Mouse (Mus musculus): ENCODE data around the gene Olfr508. TPM values are rescaled to one million over a fixed set of nuclear protein-coding genes. Genes with fewer than 3 reads are reported as not detected.
"Not testable (repeated sequence)": the region's sequence is repeated elsewhere in the genome, so short reads cannot be mapped to it uniquely, and the experiment has no call there.

Olfr508 gene
- polyA plus RNA-seq (2014; fragmentation: Nextera tagmentation; extraction: Ambion mirVana), result not detected in 2 replicates

- Histone ChIP-seq H3K4me2 (replicated peaks) (no peak within 1 kb of the TSS), H3K27ac (no peak within 1 kb of the TSS), H3K27me3 (ENCODE audit: control insufficient read depth, insufficient read depth, low read length) (no peaks in the 10 kb centered on the region), H3K36me3 (replicated peaks; ENCODE audit: control insufficient read depth, insufficient read depth) (no peaks in the 10 kb centered on the region), H3K4me1 (replicated peaks; ENCODE audit: control insufficient read depth, insufficient read depth, low read length) (no peaks in the 10 kb centered on the region), H3K4me3 (replicated peaks; ENCODE audit: low read length) (no peak within 1 kb of the TSS), H3K9me3 (ENCODE audit: control insufficient read depth, low read length) (no peaks in the 10 kb centered on the region), H3K9ac (no peak within 1 kb of the TSS)
- ATAC-seq (ENCODE audit: low FRiP score), result no peak
- DNase-seq (ENCODE audit: low spot score), result no peak
- 87% methylated on average over 3 of the region's 3 CpGs for WGBS
These were observed at the start of gene Olfr508 for GRCm38 (mm10) chr7:108629694-108630093. Gene Olfr508, plus strand, starts transcription at chr7:108629994.

- H3K4me3 ChIP-seq (replicated peaks; ENCODE audit: low read length), result no peak overlapping the region
- no peak for DNase-seq (ENCODE audit: low spot score)
- H3K9me3 ChIP-seq (ENCODE audit: control insufficient read depth, low read length), result no peaks in the 10 kb centered on the region
- H3K36me3 ChIP-seq (replicated peaks; ENCODE audit: control insufficient read depth, insufficient read depth), result no peaks in the 10 kb centered on the region
- ATAC-seq (ENCODE audit: low FRiP score), result no peak
- H3K9ac ChIP-seq, result no peak overlapping the region
- WGBS, result 89% methylated on average over 1 of the region's 1 CpGs
- no peaks in the 10 kb centered on the region for H3K27me3 ChIP-seq (ENCODE audit: control insufficient read depth, insufficient read depth, low read length)
- H3K4me2 ChIP-seq (replicated peaks), result no peak overlapping the region
- no peaks in the 10 kb centered on the region for H3K4me1 ChIP-seq (replicated peaks; ENCODE audit: control insufficient read depth, insufficient read depth, low read length)
- H3K27ac ChIP-seq, result no peak overlapping the region
These were observed 40.0 kb upstream of the Olfr508 start for GRCm38 (mm10) chr7:108589797-108590196.

GRCm38 (mm10) chr7:108601916-108602315, 27.9 kb upstream of the Olfr508 start:
- H3K36me3 ChIP-seq (replicated peaks; ENCODE audit: control insufficient read depth, insufficient read depth); H3K27ac ChIP-seq; H3K4me2 ChIP-seq (replicated peaks); DNase-seq (ENCODE audit: low spot score); H3K9me3 ChIP-seq (ENCODE audit: control insufficient read depth, low read length); H3K4me3 ChIP-seq (replicated peaks; ENCODE audit: low read length); ATAC-seq (ENCODE audit: low FRiP score); H3K9ac ChIP-seq; H3K27me3 ChIP-seq (ENCODE audit: control insufficient read depth, insufficient read depth, low read length); H3K4me1 ChIP-seq (replicated peaks; ENCODE audit: control insufficient read depth, insufficient read depth, low read length): not testable (repeated sequence)
- WGBS, result 80% methylated on average over 3 of the region's 3 CpGs

GRCm38 (mm10) chr7:108610487-108610886, 19.3 kb upstream of the Olfr508 start, which contains the start of gene Olfr506:
Gene Olfr506, plus strand, starts transcription at chr7:108610787.
- Histone ChIP-seq H3K4me2 (replicated peaks) (no peak within 1 kb of the TSS), H3K27me3 (ENCODE audit: control insufficient read depth, insufficient read depth, low read length) (no peaks in the 10 kb centered on the region), H3K36me3 (replicated peaks; ENCODE audit: control insufficient read depth, insufficient read depth) (no peaks in the 10 kb centered on the region)

GRCm38 (mm10) chr7:108614110-108614509, 15.7 kb upstream of the Olfr508 start:
- ATAC-seq (ENCODE audit: low FRiP score), result no peak
- no peak for DNase-seq (ENCODE audit: low spot score)
- Histone ChIP-seq H3K27ac (no peak overlapping the region), H3K9ac (no peak overlapping the region), H3K36me3 (replicated peaks; ENCODE audit: control insufficient read depth, insufficient read depth) (no peaks in the 10 kb centered on the region), H3K27me3 (ENCODE audit: control insufficient read depth, insufficient read depth, low read length) (no peaks in the 10 kb centered on the region), H3K4me2 (replicated peaks) (no peak overlapping the region), H3K9me3 (ENCODE audit: control insufficient read depth, low read length) (no peaks in the 10 kb centered on the region), H3K4me3 (replicated peaks; ENCODE audit: low read length) (no peak overlapping the region), H3K4me1 (replicated peaks; ENCODE audit: control insufficient read depth, insufficient read depth, low read length) (no peaks in the 10 kb centered on the region)
- 93% methylated on average over 2 of the region's 2 CpGs for WGBS

More at GRCm38 (mm10) chr7:108610487-108610886, 19.3 kb upstream of the Olfr508 start, which contains the start of gene Olfr506:
- H3K4me3 ChIP-seq (replicated peaks; ENCODE audit: low read length), result no peak within 1 kb of the TSS
- no peak within 1 kb of the TSS for H3K9ac ChIP-seq
- DNase-seq (ENCODE audit: low spot score) (no peak), ATAC-seq (ENCODE audit: low FRiP score) (no peak)
- no peaks in the 10 kb centered on the region for H3K9me3 ChIP-seq (ENCODE audit: control insufficient read depth, low read length)
- no peak within 1 kb of the TSS for H3K27ac ChIP-seq
- H3K4me1 ChIP-seq (replicated peaks; ENCODE audit: control insufficient read depth, insufficient read depth, low read length), result no peaks in the 10 kb centered on the region

- H3K4me1 ChIP-seq (replicated peaks; ENCODE audit: control insufficient read depth, insufficient read depth, low read length); H3K9me3 ChIP-seq (ENCODE audit: control insufficient read depth, low read length); H3K36me3 ChIP-seq (replicated peaks; ENCODE audit: control insufficient read depth, insufficient read depth); H3K4me3 ChIP-seq (replicated peaks; ENCODE audit: low read length); DNase-seq (ENCODE audit: low spot score); H3K27ac ChIP-seq; H3K4me2 ChIP-seq (replicated peaks); ATAC-seq (ENCODE audit: low FRiP score); H3K27me3 ChIP-seq (ENCODE audit: control insufficient read depth, insufficient read depth, low read length); H3K9ac ChIP-seq: not testable (repeated sequence)
- 69% methylated on average over 3 of the region's 3 CpGs for WGBS
These were observed 13.0 kb upstream of the Olfr508 start for GRCm38 (mm10) chr7:108616781-108617180.

- Histone ChIP-seq H3K4me3 (replicated peaks; ENCODE audit: low read length) (no peak within 1 kb of the TSS), H3K4me2 (replicated peaks) (no peak within 1 kb of the TSS), H3K9me3 (ENCODE audit: control insufficient read depth, low read length) (no peaks in the 10 kb centered on the region), H3K36me3 (replicated peaks; ENCODE audit: control insufficient read depth, insufficient read depth) (no peaks in the 10 kb centered on the region), H3K4me1 (replicated peaks; ENCODE audit: control insufficient read depth, insufficient read depth, low read length) (no peaks in the 10 kb centered on the region), H3K27me3 (ENCODE audit: control insufficient read depth, insufficient read depth, low read length) (no peaks in the 10 kb centered on the region), H3K9ac (no peak within 1 kb of the TSS), H3K27ac (no peak within 1 kb of the TSS)
- DNase-seq (ENCODE audit: low spot score), result no peak
- WGBS, result 85% methylated on average over 2 of the region's 2 CpGs
- no peak for ATAC-seq (ENCODE audit: low FRiP score)
These were observed 8.3 kb upstream of the Olfr508 start, which contains the start of gene Olfr507 for GRCm38 (mm10) chr7:108621514-108621913. Gene Olfr507, plus strand, starts transcription at chr7:108621814.

GRCm38 (mm10) chr7:108651806-108652205, 22.0 kb downstream of the Olfr508 start, which contains the start of gene Olfr509:
Gene Olfr509, minus strand, starts transcription at chr7:108651906.
- H3K36me3 ChIP-seq (replicated peaks; ENCODE audit: control insufficient read depth, insufficient read depth), result no peaks in the 10 kb centered on the region
- no peaks in the 10 kb centered on the region for H3K27me3 ChIP-seq (ENCODE audit: control insufficient read depth, insufficient read depth, low read length)
- H3K27ac ChIP-seq, result no peak within 1 kb of the TSS
- H3K4me1 ChIP-seq (replicated peaks; ENCODE audit: control insufficient read depth, insufficient read depth, low read length), result no peaks in the 10 kb centered on the region
- no peaks in the 10 kb centered on the region for H3K9me3 ChIP-seq (ENCODE audit: control insufficient read depth, low read length)
- H3K4me2 ChIP-seq (replicated peaks), result no peak within 1 kb of the TSS
- ATAC-seq (ENCODE audit: low FRiP score) (no peak), DNase-seq (ENCODE audit: low spot score) (no peak)
- H3K4me3 ChIP-seq (replicated peaks; ENCODE audit: low read length), result no peak within 1 kb of the TSS
- H3K9ac ChIP-seq, result no peak within 1 kb of the TSS

GRCm38 (mm10) chr7:108662419-108662818, 32.6 kb downstream of the Olfr508 start:
- DNase-seq (ENCODE audit: low spot score) (no peak), ATAC-seq (ENCODE audit: low FRiP score) (no peak)
- Histone ChIP-seq H3K36me3 (replicated peaks; ENCODE audit: control insufficient read depth, insufficient read depth) (no peaks in the 10 kb centered on the region), H3K4me2 (replicated peaks) (no peak overlapping the region), H3K4me3 (replicated peaks; ENCODE audit: low read length) (no peak overlapping the region), H3K27ac (no peak overlapping the region), H3K4me1 (replicated peaks; ENCODE audit: control insufficient read depth, insufficient read depth, low read length) (no peaks in the 10 kb centered on the region), H3K9me3 (ENCODE audit: control insufficient read depth, low read length) (no peaks in the 10 kb centered on the region), H3K9ac (no peak overlapping the region), H3K27me3 (ENCODE audit: control insufficient read depth, insufficient read depth, low read length) (no peaks in the 10 kb centered on the region)
- 91% methylated on average over 3 of the region's 3 CpGs for WGBS

- Histone ChIP-seq H3K4me1 (replicated peaks; ENCODE audit: control insufficient read depth, insufficient read depth, low read length) (no peaks in the 10 kb centered on the region), H3K36me3 (replicated peaks; ENCODE audit: control insufficient read depth, insufficient read depth) (no peaks in the 10 kb centered on the region), H3K4me3 (replicated peaks; ENCODE audit: low read length) (no peak within 1 kb of the TSS), H3K9ac (no peak within 1 kb of the TSS), H3K27me3 (ENCODE audit: control insufficient read depth, insufficient read depth, low read length) (no peaks in the 10 kb centered on the region), H3K27ac (no peak within 1 kb of the TSS), H3K4me2 (replicated peaks) (no peak within 1 kb of the TSS), H3K9me3 (ENCODE audit: control insufficient read depth, low read length) (no peaks in the 10 kb centered on the region)
- ATAC-seq (ENCODE audit: low FRiP score), result no peak
- 94% methylated on average over 1 of the region's 1 CpGs for WGBS
- DNase-seq (ENCODE audit: low spot score), result no peak
These were observed 36.3 kb downstream of the Olfr508 start, which contains the start of gene Olfr510 for GRCm38 (mm10) chr7:108666118-108666517. Gene Olfr510, plus strand, starts transcription at chr7:108666418.
